Mouse (Mus musculus) splenic B cell, adult 2 months (primary cell): ENCODE results near the gene Ablim1.
A peak's percentile ranks its signal among the peaks of the same experiment; 100 is the strongest.
"Not testable (repeated sequence)": the region's sequence is repeated elsewhere in the genome, so short reads cannot be mapped to it uniquely, and the experiment has no call there.

Source experiments
- DNase-seq: peaks from one replicate; pipeline ENCODE4 v3.0.0-alpha.2; 2011; ENCODE audit warnings: low read depth, low spot score
- H3K27me3 ChIP-seq: 2 replicates; pipeline ENCODE4 v1.6.1; 2012; ENCODE audit warnings: mild to moderate bottlenecking, low read length, moderate library complexity, mixed read lengths; ENCODE audit not compliant: control insufficient read depth, poor library complexity, insufficient read depth, severe bottlenecking
- H3K36me3 ChIP-seq: 2 replicates; pipeline ENCODE4 v1.6.1; 2012; ENCODE audit warnings: mild to moderate bottlenecking, low read length, moderate library complexity, mixed read lengths; ENCODE audit not compliant: control insufficient read depth, poor library complexity, insufficient read depth, severe bottlenecking

Gene Ablim1

DNA sequence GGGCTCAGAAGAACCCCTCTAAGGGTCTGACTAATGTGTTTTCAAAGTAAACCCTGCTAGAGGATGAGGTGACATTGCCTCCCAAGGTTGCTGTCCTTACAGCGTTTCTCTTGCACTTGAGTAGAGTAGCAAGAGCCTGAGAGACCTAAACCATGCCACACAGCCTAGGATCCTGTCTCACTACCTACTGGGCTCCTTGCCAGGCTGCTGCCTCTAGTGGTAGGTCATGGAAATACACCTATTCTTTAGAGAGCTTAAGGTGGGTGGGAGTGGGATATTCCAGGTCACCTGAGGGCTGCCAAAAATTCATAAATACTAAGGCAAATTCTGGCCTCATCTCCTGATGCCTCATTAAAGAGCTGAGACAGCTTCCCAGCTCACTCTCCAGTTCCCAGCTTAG, 164.4 kb downstream of the Ablim1 start:
- Histone ChIP-seq H3K36me3 (no peaks in the 10 kb centered on the region), H3K27me3 (no peaks in the 10 kb centered on the region)
- DNase-seq: peak; percentile 79

DNA sequence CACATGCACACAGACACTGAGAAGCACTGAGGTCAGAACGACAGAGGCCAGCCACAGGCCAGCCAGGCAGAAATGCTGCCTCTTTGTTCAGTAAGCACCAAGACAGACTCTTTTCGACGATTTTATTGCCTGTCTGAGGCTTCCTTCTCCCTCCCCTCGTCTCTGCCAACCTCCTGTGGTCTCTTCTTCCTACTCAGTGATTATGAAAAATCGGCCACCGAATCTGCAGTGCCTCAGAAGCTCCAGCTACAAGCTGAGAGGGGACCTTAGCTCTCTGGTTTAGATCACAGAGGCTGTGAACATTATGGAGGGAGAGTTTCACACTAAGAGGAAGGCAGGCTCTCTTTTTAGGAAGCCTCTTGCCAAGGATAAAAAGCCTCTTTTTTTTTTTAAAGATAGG, 167.0 kb downstream of the Ablim1 start:
- no peak for DNase-seq
- Histone ChIP-seq H3K36me3 (no peaks in the 10 kb centered on the region), H3K27me3 (no peaks in the 10 kb centered on the region)

DNA sequence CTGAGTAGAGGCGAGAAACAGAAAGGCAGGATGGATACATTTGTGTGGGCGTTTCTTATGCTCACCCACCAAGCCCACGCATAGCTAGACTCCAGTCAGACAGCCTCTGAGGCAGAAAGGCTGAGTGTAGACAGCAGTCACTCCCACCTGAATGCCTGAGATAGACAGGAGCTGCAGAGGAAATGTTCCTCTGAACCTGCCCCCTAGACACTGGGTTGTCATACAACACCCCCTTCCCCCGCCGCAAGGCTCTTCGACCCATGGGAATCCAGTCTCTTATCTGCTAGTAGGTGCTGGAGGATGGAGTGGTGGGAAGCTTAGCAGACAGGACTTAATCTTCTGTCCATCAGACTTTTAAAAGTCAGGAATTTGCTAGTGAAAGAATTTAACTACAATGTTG, 167.8 kb downstream of the Ablim1 start:
- no peak for DNase-seq
- Histone ChIP-seq H3K36me3 (no peaks in the 10 kb centered on the region), H3K27me3 (no peaks in the 10 kb centered on the region)

DNA sequence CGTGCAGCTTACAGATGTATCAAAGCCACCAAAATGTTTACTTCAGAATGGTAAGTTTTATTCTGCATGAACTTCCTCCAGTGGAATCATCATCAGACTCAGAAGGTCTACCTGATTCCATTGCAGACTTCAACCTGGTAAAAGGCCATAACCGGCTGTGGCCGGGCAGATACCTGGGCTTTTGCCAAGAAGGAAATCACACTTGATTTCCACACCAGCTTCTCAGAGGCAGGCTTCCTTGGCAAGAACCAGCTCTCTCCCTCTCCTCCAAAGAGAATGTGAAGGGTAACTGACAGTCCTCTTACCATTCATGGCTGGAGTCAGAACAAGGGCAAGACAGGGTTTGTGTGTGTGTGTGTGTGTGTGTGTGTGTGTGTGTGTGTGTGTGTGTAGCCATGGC, 171.1 kb downstream of the Ablim1 start:
- no peaks in the 10 kb centered on the region for H3K36me3 ChIP-seq
- H3K27me3 ChIP-seq: no peaks in the 10 kb centered on the region
- DNase-seq: no peak

DNA sequence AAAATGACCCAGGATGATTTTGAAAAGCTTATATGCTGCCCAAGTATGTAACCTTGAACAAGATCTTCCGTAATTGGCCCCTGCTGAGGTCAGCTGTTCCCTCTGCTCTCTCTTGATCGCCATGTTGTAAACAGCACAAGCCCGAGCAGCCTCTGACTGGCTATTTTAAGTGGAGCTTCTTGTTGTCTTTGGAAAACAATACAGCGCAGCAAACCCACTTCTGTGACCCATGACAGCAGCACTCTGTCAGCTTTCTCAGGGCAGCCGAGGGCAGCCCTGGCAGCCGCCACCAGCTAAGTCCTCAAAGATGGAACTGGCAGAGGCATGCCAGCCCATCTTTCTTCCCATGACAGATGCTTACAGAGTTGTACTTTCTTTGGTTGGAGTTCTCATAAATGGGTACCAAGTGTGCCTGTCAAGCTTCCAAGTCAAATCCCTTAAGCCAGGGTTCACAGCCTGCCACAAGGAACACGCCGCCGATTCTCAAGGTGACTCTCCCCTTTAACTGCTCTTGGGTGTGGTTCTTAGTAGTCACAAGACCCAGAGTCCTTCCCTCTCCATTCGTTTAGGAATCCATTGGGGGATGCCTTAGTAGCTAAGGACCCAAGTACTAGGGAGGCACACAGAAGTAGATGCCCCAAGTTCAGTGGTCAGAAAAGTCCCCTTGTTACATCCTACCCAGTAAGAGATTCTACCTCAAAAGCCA, 172.8 kb downstream of the Ablim1 start:
- H3K27me3 ChIP-seq: no peaks in the 10 kb centered on the region
- DNase-seq: no peak
- no peaks in the 10 kb centered on the region for H3K36me3 ChIP-seq

DNA sequence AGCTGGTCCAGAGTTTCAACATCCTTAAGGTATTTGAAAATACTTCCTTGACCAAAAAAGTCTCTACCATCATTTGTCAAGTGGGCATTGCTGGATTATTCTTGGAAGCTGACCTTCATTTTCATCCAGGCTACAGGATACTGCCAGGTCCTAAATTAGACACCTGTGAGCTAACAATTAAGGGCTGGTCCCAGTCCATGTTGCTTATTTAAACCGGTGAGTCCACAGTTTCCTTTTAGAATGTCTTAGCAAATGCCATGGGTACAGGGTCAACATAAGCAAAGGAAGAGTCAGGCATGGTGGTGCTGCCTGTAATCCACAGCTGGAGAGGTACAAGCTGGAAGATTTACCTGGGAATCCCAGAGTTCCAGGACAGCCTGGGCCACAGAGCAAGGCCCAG, 173.8 kb downstream of the Ablim1 start:
- no peak for DNase-seq
- no peaks in the 10 kb centered on the region for H3K27me3 ChIP-seq
- no peaks in the 10 kb centered on the region for H3K36me3 ChIP-seq

DNA sequence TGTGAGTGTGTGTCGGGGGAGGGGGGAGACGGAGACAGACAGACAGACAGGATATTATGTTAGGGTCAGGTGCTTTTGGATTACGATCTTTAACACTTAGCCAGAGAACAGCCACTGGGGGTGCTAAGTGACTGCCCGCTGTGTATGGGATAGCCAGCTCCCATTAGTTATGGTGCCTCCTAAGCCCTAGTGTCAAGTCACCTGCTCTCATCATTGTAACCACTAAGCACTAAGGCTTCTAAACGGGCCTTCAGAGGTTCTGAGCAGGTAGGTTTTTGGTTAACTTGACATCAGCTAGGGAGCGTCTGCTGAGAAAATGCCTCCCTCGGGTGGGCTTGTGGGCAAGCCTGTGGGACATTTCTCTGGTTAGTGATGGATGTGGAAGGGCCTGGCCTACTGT, 174.6 kb downstream of the Ablim1 start:
- H3K27me3 ChIP-seq: no peaks in the 10 kb centered on the region
- no peaks in the 10 kb centered on the region for H3K36me3 ChIP-seq
- no peak for DNase-seq

DNA sequence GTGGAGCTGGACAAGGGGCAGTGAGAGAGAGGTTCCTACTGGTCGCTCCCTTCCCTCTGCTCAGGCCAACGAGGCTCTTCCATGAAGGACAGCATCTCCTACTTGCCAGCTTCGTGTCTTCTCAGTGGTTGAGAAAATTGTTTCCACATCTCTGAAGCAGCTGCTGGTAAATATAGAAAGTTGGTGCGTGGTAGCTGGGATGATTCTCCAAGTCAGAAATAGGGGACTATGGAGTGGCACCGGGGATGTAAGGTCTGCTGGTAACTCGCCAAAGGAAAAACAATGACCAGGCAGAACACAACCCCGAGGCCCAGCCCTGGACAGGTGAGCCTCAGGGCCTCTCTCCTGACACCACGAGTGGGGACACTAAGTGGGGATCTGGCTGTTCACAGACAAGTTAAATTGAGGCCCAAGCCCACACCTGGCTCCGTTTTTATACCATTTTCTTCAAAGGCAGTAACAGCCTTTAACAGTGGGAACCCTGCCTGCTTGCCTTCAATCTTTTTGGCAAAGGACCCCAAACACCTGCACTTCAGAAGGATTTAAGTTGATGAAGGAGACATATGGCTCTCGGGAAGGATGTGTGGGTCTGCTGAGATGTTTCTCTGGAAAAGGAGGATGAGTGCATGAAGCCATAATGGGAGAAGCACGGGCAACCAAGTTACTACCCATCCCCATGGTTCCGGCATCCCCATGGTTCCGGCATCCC, 175.7 kb downstream of the Ablim1 start:
- Histone ChIP-seq H3K36me3 (no peaks in the 10 kb centered on the region), H3K27me3 (no peaks in the 10 kb centered on the region)
- DNase-seq: no peak

DNA sequence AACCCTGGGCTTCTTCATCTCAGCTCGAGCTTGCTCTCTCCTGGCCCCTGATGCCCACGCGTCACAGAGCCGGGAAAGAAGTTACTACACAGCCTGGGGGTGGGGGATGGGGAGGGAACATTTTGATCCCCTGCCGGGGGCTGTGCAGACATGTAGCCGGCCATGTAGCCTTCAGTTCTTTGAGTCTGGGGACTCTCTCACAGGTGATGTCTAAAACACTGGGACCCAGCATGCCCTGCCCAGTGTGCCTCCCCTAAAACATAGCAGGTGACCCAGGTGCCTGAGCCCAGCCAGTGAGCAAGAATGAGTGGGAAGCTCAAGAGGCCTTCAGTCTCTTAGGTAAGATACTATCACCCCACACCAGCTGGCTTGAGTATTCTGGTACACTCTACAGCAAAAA, 176.2 kb downstream of the Ablim1 start:
- Histone ChIP-seq H3K36me3 (no peaks in the 10 kb centered on the region), H3K27me3 (no peaks in the 10 kb centered on the region)
- no peak for DNase-seq

DNA sequence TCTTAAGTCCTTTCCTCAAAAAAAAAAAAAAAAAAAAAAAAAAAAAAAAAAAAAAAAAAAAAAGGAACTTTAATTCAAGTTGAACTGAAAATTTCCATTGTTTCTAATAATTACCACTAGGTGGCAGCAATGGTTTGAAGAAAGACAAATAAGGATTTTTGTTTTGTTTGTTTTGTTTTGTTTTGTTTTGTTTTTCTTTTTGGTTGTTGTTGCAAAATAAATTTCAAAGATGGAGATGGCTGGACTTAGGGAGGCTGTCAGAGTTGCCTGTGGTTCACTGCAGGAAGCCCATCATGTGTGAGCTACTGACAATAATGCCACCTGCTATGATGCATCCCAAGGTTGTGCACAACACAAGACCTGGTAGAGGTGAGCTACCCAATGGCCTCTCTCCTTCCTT, 176.7 kb downstream of the Ablim1 start:
- no peaks in the 10 kb centered on the region for H3K36me3 ChIP-seq
- peak; percentile 52 for DNase-seq
- H3K27me3 ChIP-seq: no peaks in the 10 kb centered on the region

DNA sequence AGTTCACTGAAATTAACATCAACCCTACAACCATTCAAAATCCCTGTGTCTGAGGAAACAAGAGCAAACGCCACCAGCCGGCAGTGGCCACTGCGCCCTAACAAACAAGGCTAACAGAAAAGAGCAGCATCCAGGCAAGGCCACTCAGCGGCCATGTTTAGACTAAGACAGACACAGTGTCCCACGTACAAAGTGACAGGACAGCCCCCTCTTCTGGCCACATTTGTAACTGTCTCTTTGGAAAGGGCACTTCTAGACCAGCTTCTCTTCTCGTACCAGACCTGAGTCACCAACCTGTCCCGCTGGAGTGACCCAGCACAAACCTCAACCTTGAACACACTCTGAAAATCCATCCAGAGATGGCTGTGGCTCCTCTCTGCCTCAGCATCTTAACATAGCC, 178.5 kb downstream of the Ablim1 start:
- peak; percentile 92 for DNase-seq
- H3K36me3 ChIP-seq: no peaks in the 10 kb centered on the region
- no peaks in the 10 kb centered on the region for H3K27me3 ChIP-seq

DNA sequence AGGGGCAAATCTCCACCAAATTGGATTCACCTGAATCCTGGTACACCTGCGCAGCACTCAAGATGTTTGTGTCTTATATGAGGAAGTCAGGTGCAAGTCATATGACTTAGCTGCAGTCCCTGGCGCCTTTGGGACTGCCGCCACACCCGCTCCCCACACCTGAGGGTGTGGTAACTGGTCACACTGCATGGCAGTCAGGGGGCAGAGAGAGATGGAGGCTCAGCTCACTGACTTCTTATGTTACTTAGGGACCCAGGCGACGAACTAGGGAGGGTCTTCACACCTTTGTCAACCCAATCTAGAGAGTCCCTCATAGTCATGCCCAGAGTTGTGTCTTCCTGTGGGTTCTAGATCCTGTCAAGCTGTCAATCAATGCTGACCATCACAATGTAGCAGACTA, 179.1 kb downstream of the Ablim1 start:
- H3K27me3 ChIP-seq, H3K36me3 ChIP-seq: not testable (repeated sequence)
- peak; percentile 57 for DNase-seq

DNA sequence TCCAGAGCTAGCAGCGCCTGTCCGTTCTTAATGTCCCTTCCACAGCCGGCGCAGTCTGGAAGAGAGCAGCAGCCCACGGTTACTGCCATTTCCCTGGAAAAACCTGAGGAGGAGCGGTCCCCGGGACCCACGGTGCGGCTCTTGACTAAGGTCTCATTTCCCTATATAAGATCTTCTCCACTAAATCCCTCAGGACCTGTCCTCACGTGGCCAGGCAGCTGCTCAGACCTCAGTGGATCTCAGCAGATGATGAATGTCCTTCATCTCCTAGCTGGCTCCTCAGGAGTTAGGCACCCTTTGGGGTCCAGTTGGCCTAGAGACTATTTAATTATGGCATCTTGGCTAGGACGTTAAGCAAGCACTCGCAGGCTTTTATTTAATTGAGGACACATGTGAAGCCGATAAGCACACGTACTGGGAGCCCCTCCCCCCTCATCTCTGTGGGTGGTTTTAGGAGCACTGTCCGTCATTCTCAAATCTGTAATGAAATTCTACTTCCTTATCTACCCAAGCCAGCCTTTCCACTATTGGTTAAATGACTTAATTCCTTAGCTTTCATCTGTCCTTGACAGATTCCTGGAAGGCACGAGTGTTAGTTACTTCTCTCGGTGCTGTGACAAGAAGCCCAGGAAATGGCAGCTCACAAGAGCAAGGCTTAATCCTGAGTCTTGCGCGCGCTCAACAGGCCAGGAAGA, 179.9 kb downstream of the Ablim1 start:
- H3K36me3 ChIP-seq: no peaks in the 10 kb centered on the region
- no peaks in the 10 kb centered on the region for H3K27me3 ChIP-seq
- no peak for DNase-seq

DNA sequence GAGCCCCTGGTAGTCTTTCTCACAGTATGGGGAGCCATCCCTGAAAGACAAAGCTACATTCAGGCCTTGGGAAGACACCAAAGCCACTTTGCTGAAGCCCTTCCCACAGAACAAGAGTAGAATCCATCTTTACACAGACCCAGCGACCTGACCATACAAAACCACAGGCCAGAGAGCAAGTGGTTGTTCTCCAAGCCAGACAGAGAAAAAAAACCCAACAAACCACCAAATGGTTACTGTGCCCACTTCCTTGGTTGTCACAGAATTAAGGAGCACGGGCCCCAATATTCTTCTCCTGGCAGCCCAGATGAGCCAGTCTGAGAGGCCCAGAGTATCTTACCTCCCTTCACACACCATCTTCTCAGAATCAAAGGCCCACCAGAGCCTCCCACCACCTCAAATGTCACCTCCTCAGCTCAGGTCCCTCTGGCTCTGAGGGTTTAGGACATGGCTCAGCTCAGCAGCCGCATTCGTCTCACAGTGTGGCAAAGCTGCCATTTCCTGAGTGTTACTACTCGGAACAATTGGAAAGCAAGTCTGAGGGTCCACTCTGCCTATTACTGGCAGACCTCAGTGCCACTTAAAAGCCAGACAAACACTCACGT, 181.7 kb downstream of the Ablim1 start:
- Histone ChIP-seq H3K27me3 (no peaks in the 10 kb centered on the region), H3K36me3 (no peaks in the 10 kb centered on the region)
- no peak for DNase-seq

DNA sequence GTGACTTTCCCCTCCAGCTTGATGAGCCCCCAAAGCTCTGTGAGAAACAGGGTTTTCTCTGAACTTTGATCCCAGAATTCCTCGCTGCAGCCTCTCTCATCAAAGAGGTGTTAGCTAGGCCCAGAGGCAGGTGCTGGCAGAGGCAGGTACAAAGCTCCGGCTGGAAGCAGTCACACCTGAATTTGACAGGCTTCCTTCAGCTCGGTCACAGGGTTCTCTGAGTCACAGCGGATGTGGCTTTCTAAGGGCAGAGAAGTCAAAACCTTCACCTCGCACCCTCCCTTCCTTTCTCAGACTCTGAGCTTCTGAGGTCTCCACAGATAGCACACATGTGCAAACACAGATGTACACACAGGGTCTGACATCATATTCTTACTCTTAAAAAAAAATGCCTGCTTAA, 182.4 kb downstream of the Ablim1 start:
- DNase-seq: peak; percentile 93
- no peaks in the 10 kb centered on the region for H3K27me3 ChIP-seq
- H3K36me3 ChIP-seq: no peaks in the 10 kb centered on the region
